Mouse (Mus musculus): Measurements from ENCODE around the gene Olig1.

Olig1 gene

GRCm38 (mm10) chr16:91309872-91310271, 40.3 kb downstream of the Olig1 start:
- no peak for DNase-seq (ENCODE audit: low read depth, low spot score)

GRCm38 (mm10) chr16:91312921-91313320, 43.3 kb downstream of the Olig1 start:
- DNase-seq (ENCODE audit: low read depth, low spot score) = no peak

GRCm38 (mm10) chr16:91314114-91314775, 44.7 kb downstream of the Olig1 start:
- DNase-seq (ENCODE audit: low read depth, low spot score) = peak; percentile 73

- no peak for DNase-seq (ENCODE audit: low read depth, low spot score)
Observed at GRCm38 (mm10) chr16:91320191-91320590, 50.6 kb downstream of the Olig1 start.

GRCm38 (mm10) chr16:91320608-91321007, 51.0 kb downstream of the Olig1 start:
- DNase-seq (ENCODE audit: low read depth, low spot score) = no peak
